Mouse (Mus musculus) kidney, embryonic 15.5 days (tissue): ENCODE data around the gene Plscr4. TPM values are rescaled to one million over a fixed set of nuclear protein-coding genes. Genes with fewer than 3 reads are reported as not detected.

Source experiments
- ATAC-seq: fragments of 200-750 bp; cut with Nextera tagmentation; replicated peaks from 2 replicates; pipeline ENCODE4 v1.8.0; 2017; ENCODE audit warnings: moderate TSS enrichment; ENCODE audit not compliant: low FRiP score
- H3K27ac ChIP-seq: fragments of 300-500 bp; sonication (generic); 2 replicates; pipeline ENCODE4 v1.5.1; 2015; ENCODE audit warnings: mild to moderate bottlenecking, inconsistent platforms
- H3K27me3 ChIP-seq: fragments of 300-500 bp; sonication (generic); 2 replicates; pipeline ENCODE4 v1.6.1; 2015; ENCODE audit warnings: inconsistent platforms
- H3K36me3 ChIP-seq: fragments of 300-500 bp; sonication (generic); 2 replicates; pipeline ENCODE4 v1.6.1; 2015; ENCODE audit warnings: inconsistent platforms
- H3K4me1 ChIP-seq: fragments of 300-500 bp; sonication (generic); 2 replicates; pipeline ENCODE4 v1.6.1; 2015; ENCODE audit warnings: inconsistent platforms
- H3K4me2 ChIP-seq: fragments of 300-500 bp; sonication (generic); 2 replicates; pipeline ENCODE4 v1.6.1; 2015; ENCODE audit warnings: moderate library complexity, mild to moderate bottlenecking, inconsistent platforms
- H3K4me3 ChIP-seq: fragments of 300-500 bp; sonication (generic); replicated peaks from 2 replicates; pipeline ENCODE4 v1.5.1; 2015; ENCODE audit warnings: mild to moderate bottlenecking, inconsistent platforms
- H3K9ac ChIP-seq: fragments of 300-500 bp; sonication (generic); 2 replicates; pipeline ENCODE4 v1.6.1; 2015; ENCODE audit warnings: mild to moderate bottlenecking, inconsistent platforms
- H3K9me3 ChIP-seq: fragments of 300-500 bp; sonication (generic); replicated peaks from 2 replicates; pipeline ENCODE4 v1.6.1; 2016; ENCODE audit warnings: inconsistent platforms
- WGBS: fragments of 180-500 bp; shearing (Covaris S2); methylation state at CpG from one replicate; pipeline ENCODE4 v1.1.7; 2015; ENCODE audit warnings: mixed read lengths; 5-methylcytosine and 5-hydroxymethylcytosine counted together
- polyA plus RNA-seq: library from polyadenylated mRNA; unstranded; fragments of >200 nt; fragmentation: Nextera tagmentation; extraction: Ambion mirVana; gene quantifications from 2 replicates; pipeline ENCODE4 v1.2.1, GENCODE M21; 2015

Plscr4 gene
- polyA plus RNA-seq, 1 experiment from 2014 or later, result 3.8 TPM

DNA sequence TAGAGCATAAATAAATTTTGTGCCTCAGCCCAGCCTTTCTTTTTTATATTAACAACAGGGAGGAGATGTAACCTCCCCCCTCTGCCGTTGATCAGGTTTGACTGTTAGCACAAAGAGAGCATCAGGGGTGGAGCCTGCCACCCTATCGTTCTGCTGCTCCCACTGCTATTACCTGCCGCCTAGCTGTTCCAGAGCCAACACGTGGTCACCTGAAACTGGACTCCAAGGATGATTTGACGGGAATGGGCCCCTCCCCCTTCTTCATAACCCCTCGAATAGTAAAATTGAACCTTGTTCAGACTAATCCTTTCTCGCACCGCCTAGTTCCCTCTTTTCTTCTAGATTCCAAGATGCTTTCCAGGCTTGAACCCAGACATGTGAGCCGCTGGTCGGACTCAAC, 63.6 kb downstream of the Plscr4 start:
- H3K36me3 ChIP-seq, result no peaks in the 10 kb centered on the region
- no peak overlapping the region for H3K4me3 ChIP-seq

DNA sequence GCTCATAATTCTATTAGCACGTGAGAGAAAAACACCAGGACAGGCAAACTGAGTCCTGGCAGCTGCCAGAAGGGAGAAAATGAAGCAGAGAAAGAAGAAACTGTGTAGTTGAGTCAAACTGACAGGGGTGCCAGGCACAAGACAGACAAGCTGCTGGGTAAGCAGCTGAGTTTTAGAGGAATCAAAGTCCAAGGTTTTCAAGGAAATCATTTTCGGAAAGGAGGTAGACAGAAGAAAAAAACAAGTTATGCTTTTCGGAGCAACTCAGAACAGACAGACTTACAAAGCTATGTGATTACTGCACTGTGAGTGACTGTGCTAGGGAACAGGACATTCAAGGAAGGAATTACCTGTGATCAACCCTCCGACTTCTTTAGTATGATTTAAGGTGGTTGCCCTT, 67.3 kb downstream of the Plscr4 start:
- Histone ChIP-seq H3K27ac (no peak overlapping the region), H3K36me3 (no peaks in the 10 kb centered on the region), H3K9ac (no peak overlapping the region), H3K4me2 (no peak overlapping the region), H3K9me3 (no peaks in the 10 kb centered on the region), H3K4me3 (no peak overlapping the region), H3K4me1 (no peaks in the 10 kb centered on the region), H3K27me3 (no peaks in the 10 kb centered on the region)
- ATAC-seq, result no peak
- 77% methylated on average over 4 of the region's 4 CpGs for WGBS

More for the DNA sequence above, 63.6 kb downstream of the Plscr4 start:
- no peak overlapping the region for H3K4me2 ChIP-seq
- H3K9ac ChIP-seq, result no peak overlapping the region
- WGBS, result 90% methylated on average over 10 of the region's 10 CpGs
- no peak for ATAC-seq
- H3K9me3 ChIP-seq, result peaks cover 6% of the 10 kb centered on the region
- H3K4me1 ChIP-seq, result no peaks in the 10 kb centered on the region
- no peak overlapping the region for H3K27ac ChIP-seq
- H3K27me3 ChIP-seq, result no peaks in the 10 kb centered on the region

DNA sequence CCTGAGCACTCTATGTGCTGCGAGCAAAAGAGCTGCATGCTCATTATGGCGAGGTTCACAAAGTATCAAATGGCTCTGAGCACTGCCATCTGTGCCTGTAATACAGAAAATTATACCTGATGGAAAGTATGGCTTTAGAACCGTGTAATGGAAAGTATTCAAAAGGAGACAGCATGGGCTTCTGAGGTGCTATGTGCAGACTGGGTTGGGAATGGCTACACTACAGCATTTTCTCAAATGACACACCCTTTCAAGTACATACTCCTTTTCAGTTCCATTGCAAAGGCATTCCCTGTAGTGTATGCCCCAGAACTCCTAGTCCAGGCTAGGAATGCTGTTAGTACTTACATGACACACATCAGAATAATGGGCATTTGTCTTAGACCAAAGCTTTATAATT, 72.9 kb downstream of the Plscr4 start:
- no peaks in the 10 kb centered on the region for H3K27me3 ChIP-seq
- no peak for ATAC-seq
- H3K4me2 ChIP-seq, result no peak overlapping the region
- no peaks in the 10 kb centered on the region for H3K4me1 ChIP-seq
- H3K27ac ChIP-seq, result no peak overlapping the region
- no peak overlapping the region for H3K9ac ChIP-seq
- no peak overlapping the region for H3K4me3 ChIP-seq
- no peaks in the 10 kb centered on the region for H3K9me3 ChIP-seq
- H3K36me3 ChIP-seq, result no peaks in the 10 kb centered on the region
- 78% methylated on average over 3 of the region's 3 CpGs for WGBS

DNA sequence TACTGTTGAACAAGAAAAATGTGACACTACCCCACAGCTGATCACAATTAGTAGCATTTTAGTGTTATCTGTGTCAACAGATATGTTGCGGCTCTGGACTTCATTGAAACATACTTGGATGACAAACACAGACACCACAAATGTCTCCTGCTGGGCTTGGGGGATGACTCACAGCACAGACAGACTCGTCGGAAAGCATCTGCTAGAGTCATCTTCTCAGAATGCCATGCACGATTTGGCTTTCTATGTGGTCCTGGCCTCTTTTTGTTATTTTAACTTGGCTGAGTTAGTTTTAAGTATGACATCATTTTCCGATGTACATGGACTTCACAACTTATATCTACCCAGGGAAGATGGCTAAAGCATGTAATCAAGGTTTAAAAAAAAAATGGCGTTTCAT, 80.6 kb downstream of the Plscr4 start:
- Histone ChIP-seq H3K4me1 (peaks cover 11% of the 10 kb centered on the region; the same call in 1 of the 2 replicates), H3K4me3 (no peak overlapping the region), H3K9ac (no peak overlapping the region), H3K27me3 (no peaks in the 10 kb centered on the region), H3K36me3 (no peaks in the 10 kb centered on the region; the same call in 1 of the 2 replicates), H3K27ac (no peak overlapping the region), H3K9me3 (no peaks in the 10 kb centered on the region), H3K4me2 (no peak overlapping the region)
- WGBS, result 70% methylated on average over 6 of the region's 6 CpGs
- ATAC-seq, result no peak

DNA sequence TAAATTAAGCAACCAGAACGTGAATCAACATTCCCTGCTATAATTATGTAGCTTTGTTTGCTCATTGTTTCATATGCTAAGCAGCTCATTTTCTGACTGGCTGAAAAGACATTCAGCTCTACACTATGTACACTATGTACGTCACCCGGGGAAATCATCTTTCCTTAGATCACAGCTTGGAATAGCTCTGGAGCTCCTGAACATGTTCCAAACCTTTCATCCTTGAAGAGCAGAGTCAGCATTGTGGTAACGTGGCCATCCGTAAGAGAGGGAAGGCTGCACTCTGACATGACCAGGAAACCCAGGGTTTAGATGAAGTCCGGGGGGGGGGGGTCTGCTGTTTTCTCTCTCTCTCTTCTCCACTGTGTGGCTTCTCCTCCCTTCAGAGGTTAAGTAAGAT, 81.0 kb downstream of the Plscr4 start:
- WGBS, result 64% methylated on average over 6 of the region's 6 CpGs
- no peak for ATAC-seq

More for the DNA sequence above, 81.0 kb downstream of the Plscr4 start:
- Histone ChIP-seq H3K4me2 (no peak overlapping the region), H3K27ac (no peak overlapping the region), H3K36me3 (no peaks in the 10 kb centered on the region; the same call in 1 of the 2 replicates), H3K9me3 (no peaks in the 10 kb centered on the region), H3K27me3 (no peaks in the 10 kb centered on the region), H3K9ac (no peak overlapping the region), H3K4me1 (peaks cover 14% of the 10 kb centered on the region), H3K4me3 (no peak overlapping the region)

Other genes starting within 250 kb of the Plscr4 start
- 74.6 and 78.2 TPM in 2 replicates for gene Plscr1, start 207.6 kb upstream of the Plscr4 start, polyA plus RNA-seq
- 29.0 and 29.2 TPM in 2 replicates for gene Plscr2, start 181.8 kb upstream of the Plscr4 start, polyA plus RNA-seq
- gene 1700057G04Rik, start 148.0 kb upstream of the Plscr4 start, polyA plus RNA-seq, result not detected in 2 replicates
- gene Plod2, start 84.8 kb downstream of the Plscr4 start, polyA plus RNA-seq, result 41.5 and 41.9 TPM in 2 replicates